Mouse (Mus musculus) c-Kit-positive CD71-positive TER-119-negative erythroid progenitor cells, embryonic 14.5 days (primary cell): ENCODE measurements around the gene Nup54.
A peak's percentile ranks its signal among the peaks of the same experiment; 100 is the strongest.

Source experiments
- DNase-seq: peaks from one replicate; pipeline ENCODE4 v3.0.0-alpha.2; 2013; ENCODE audit warnings: low read depth

Nup54 gene

DNA sequence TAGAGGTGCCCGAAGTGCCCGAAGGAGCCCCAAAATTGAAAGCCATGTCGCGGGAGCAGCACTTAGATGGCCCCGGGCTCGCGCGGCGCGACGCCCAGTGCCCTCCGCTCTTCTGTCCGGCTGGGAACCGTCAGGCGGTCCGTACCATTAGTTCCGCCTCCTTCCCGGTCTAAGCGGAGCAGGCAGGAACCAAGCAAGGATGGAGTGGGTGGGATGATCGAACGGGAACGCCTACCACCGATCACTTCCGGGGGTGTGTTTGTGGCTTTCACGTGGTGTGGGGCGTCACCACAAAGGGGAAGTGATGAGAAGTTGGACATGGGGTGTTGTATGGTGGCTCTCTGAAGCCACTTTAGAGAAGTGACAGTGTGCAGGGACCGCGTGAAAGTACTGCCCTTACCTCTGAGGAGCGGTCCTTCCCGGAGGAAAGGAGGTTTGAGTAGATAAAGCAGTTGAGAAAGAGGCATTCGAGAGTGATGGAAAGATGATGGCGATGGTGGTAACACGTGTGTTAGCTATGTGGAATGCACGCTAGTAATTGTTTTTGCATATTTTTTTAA lies at the start of gene Nup54:
Gene Nup54, minus strand, starts transcription at position 195 of the 560 bp plus-strand sequence.
- peak; percentile 96 for DNase-seq

DNA sequence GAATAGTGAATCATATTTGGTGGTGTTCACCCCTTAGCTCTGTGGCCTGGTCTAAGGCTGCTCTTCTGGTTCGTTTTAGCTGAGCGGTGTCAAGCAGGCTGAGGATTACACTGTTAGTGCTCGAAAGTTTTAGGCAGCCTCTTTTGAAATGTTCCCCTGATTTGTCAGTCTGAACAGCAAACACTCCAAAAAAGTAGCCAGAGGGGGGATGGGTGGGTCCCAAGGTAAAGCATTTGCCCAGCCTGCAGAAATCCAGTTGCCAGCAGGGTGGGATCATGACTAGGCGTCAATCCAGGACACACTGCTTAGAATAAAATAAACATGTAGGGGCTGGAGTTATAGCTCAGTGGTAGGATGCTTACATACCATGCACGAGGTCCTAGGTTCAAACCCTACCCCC lies 37.8 kb upstream of the Nup54 start:
- DNase-seq: no peak

DNA sequence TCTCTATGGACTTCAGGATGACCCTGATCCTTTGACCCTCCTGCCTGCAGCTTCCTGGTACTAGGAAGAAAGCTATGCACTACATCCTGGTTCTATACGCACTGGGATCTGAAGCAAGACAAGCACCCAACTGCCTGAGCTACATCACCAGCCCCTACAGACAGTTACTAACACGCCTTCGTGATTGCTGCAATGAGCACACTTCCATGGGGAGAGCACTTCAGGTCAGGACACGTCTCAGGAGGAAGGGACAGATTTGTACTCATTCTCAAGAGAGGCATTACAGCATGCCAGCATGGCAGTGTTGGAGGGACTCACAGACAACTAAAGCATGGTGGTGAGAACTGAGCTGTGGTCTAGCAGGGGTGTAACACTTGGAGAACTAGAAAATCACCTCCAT lies 36.5 kb upstream of the Nup54 start:
- DNase-seq: no peak

DNA sequence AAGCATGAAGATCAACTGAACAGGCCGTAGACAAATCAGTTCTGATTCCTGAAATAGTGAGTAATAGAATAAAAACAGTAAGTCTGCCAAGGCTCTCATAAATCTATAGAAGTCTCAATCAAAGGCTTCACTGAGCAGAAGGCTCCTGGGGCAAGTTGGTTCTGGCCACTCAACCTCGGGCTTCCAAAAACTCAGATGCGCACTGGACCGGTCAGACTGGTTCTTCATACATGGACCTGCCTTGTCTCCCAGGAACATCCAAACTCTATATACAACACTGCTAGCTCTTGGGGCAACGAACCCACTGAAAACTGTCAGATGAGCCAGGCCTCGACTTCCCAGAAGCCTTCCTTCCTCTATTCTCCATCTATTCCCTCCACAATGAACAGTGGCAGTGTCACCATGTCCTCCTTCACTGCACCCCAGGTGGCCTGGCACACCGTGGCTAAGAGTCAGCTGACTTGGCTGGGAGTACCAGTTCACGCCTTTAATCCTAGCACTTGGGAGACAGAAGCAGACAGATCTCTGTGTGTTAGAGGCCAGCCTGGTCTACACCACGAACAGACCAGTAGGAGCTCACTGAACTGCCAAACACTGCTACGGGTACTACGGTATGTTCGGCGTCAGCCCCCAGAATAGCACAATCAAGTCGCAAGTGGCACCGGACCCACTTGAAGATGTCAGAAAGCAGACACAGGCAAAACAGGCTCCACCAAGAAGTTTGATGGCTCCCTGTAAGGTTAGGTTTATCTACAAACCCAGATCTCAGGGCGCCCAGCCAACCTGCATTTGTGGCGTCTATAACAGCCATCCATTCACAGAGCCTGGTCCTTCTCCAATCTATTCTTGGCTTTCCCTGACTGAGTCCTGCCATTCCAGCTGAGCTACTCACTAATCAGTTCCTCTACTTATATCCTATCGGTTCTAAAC lies 34.4 kb upstream of the Nup54 start:
- DNase-seq: no peak

DNA sequence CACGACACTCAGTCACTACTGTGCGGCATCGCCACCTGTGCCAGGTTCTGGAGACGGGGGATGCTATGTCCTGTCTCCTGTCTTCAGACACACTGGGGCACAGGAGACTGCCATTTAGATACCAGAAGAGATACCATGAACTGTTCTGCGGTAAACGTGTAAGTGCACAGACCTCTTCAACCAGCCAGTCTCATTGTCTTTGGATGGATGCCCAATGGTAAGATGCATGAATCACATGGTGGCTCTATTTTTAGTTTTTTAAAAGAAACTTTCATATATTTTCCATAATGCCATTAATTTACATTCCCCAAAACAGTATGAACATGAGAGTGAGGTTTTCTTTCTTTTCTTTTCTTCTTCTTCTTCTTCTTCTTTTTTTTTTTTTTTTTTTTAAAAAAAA lies 33.2 kb upstream of the Nup54 start:
- no peak for DNase-seq

DNA sequence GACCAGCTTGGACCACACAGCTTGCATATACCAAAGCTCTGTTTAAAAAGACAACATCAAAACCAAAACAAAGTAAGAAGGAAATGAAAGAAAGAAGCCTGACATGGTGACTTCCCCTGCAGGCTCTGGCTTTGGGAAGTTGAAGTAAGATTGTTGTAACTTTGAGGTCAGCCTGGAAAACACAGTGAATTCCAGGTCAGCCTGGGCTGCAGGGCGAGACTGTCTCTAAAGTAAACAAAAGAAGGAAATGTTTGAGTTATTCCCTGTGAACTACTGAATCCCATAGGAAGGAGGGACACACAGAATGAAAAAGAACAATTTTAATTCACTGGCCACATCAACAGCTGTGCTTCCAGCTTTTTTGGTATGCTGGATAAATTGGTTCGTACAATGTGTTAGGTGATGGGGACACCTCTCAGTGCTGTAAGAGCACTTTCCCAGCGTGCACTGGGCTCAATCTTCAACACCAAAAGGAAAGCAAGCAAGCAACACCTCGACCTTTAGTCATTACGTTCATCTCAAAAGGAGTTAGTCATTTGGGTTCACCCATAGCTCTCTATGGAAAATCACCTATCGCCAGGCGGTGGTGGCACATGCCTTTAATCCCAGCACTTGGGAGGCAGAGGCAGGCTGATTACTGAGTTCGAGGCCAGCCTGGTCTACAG lies 32.2 kb upstream of the Nup54 start:
- DNase-seq: no peak

DNA sequence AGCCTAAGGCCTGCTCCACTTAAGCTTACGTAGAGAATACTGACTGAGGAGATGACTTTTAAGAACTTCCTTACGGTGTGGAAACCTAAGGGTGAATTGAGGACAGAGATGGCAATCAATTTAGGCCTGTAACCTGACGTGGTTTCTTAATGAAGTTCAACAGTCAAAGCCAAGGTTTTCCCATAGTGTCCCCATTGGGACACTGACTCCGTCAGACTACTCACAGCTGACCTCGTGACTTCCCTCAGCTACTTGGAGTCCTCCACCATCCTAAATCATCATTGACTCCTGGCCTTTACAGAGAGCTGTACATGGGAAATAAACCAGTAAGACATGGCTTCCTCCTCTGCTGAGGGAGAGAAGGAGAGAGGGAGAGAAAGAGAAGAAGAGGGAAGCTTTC lies 30.5 kb upstream of the Nup54 start:
- DNase-seq: no peak

DNA sequence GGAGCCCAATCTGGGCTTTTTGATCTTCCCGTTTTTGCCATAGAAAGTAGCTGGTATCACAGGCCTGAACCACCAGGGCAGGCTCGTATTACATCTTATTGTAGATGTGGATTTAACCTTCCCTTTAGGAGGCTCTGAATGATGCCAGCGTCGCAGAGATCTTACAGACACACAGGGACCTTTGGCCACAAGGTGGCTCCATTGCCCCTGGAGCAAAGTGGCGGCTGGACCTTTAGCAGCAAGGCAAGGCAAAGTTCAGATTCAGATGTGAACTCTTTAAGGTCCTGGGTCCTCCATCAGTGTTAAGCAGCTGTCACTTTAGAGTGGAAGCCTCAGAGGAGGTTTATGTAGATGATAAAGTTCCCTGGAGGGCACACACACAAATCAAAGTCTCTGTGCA lies 26.3 kb upstream of the Nup54 start:
- DNase-seq: peak; percentile 34

DNA sequence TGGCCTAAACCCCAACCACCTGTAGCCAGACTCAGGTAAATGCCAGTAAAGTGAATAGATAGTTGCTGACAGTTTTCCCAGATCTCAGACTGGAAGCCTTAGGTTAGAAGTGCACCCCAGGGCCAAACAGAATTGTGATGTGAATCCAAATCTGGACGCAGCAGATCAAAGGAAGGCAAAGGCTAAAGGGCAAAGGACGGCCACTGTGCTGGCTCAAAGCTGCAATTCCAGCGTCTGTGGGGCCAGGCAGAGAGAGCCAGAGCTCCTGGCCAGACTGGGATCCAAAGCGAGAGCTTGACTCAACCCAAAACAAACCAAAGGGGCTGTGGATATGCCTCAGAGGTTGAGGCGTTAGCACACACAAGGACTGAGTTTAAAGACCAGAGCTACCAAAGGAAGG lies 23.7 kb upstream of the Nup54 start:
- DNase-seq: no peak

DNA sequence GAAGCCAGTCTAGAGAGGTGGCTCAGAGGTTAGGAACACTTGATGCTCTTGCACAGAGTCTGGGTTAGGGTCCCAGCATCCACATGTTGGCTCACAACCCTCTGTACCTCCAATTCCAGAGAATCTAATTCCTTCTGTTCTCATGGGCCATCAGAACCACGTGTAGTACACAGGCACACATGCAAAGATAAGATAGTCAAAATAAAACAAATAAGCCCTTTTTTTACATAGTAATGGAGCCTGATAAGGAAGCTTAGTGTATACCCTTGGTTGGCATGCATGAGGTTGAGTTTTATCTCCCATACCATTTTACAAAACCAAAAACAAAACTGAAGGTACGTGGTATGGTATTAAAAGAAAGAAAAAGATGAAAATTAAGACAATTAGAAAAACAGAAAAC lies 22.4 kb upstream of the Nup54 start:
- no peak for DNase-seq

DNA sequence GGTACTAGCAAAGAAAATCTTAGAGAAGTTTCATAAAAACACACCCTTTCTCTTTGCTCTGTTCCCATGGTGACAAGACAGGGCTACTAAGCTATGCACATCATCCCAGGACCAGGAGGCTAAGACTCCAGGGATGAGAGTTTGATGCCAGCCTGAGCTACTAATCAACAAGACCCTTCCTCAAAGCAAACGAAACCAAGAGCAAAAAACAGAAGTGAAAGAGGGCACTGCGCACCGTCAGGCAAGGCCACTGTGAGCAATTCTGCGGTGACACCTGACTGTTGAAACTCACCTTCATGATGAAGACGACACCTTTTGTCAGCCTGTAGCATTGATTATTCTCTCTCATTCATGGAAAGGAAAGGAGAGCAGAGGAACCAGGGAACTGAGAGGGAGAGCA lies 17.9 kb upstream of the Nup54 start:
- DNase-seq: no peak

DNA sequence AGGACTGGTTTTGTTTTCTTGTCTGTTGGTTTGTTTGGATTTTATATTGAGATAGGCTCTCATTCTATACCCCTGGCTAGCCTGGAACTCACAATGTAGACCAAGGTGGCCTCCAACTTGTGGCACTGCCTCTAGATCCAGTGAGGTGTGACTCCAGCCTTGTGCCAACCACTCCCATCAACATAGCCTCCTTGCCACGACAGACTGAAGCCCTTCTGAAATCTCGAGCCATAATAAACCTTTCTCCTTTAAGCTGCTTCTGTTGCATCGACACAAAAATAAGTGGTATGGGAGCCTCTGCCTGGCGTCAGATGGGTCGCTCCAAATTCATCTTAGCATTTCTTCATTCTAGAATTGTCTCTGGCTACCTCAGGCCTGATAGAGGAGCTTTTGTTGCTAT lies 11.7 kb upstream of the Nup54 start:
- no peak for DNase-seq

DNA sequence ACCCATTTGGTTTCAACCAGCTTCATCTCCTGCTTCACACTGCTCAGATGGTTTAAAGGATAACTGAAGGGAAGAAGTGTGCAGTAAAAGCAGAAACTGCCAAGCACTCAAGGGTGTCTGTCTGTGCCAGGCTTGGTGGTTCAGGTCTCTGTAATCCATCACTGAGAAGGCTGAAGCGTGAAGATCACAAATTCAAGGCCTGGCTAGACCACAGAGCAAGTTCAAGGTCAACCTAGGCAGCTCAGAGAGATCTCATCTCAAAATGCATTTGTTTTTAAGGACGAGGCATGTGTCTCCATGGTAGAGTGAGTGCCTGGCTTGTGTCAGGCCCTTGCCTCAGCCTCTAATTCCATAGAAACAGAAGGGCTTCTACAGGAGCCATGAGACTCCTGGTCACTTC lies 10.0 kb upstream of the Nup54 start:
- DNase-seq: no peak

DNA sequence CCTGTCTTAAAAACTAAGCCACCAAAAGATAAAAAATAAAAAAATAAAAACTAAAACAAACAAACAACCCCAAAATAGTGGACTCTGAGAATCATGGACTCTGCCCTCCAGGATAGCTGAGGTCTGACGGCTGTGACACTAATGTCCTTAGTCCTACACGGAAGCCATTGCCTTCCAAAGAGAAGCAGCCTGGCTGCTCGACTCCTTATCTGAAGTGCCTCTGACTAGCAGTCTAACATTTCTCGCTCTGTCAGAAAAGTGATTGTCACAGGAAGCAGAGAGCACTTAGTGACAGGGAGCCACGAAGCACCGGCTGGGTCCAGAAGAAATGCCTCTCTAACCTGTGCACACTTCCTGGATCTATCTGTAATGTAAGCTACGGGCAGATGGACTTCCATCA lies 7.9 kb upstream of the Nup54 start:
- no peak for DNase-seq

DNA sequence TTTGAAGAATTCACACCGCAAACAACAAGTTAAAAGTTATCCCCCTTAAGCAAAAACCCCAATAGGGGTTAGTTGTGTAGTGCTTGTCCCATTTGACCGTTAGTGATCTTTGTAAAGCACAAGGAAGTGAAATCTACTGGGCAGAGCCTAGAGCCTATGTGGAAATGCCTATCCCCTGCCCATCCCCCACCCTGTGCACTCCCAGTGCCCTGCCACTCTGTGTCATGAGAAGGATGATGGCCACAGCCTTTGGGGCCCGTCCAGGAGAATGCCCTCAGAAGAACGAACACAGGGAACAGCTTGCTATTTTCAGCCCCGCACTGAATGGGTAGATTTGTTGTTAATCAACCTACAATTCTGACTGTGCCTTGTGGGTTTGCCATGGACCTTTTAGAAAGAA lies 6.5 kb upstream of the Nup54 start:
- DNase-seq: no peak

DNA sequence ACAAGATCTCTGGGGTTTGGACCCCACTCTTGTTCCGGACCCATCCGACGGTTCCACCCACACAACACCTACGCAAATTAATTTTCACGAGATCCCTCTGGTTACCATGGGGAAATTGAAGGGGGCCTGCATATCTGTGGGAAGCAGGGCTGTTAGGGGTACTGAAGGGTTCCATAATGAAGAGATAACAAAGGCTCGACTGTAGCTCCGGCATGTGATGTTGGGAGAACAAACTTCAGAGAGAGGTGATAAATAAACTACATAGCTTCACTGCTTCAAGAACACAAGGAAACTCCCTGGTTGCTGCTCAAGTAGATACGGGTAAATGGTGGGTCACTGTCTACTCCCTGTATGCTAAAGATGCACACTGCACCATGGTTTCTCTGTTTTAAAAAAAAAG lies 3.5 kb upstream of the Nup54 start:
- no peak for DNase-seq

DNA sequence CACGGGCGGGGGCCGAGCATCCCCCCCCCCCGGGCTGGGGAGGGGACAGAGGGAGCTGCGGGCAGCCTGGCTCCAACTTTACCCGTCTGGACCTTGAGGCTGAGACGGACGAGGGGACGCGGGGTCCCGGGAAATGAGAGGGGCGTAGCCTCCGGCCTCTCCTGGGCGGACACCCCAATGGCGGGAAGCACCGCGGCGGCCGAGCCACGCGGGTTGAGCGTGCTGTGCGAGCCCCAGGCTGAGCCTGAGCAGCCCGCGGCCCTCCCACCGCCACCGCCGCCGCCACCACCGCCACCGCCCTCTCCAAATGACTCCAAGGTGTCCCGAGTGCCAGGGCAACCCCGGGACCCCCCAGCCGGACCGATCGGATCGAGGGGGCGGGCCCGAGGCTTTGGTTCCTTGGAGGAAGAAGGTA lies 441 bp downstream of the Nup54 start:
- DNase-seq: no peak

DNA sequence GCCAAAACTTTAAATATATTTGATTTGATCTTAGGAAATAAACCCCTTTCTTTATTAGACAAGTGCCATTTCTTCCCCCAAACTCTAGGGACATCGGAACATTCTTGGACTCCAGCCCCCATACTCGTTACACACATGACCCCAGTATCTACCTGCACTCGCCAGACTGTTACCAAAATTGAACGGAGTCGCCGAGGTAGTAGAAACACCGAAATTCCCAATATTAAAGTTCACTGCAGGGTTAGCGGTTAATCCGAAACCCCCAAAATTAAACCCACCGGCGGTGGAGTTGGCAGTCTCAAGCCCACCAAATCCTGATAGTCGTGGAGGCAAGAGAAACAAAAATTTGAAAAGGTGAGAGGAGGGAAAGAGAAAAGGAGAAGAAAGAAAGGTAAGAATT lies 949 bp downstream of the Nup54 start:
- no peak for DNase-seq

DNA sequence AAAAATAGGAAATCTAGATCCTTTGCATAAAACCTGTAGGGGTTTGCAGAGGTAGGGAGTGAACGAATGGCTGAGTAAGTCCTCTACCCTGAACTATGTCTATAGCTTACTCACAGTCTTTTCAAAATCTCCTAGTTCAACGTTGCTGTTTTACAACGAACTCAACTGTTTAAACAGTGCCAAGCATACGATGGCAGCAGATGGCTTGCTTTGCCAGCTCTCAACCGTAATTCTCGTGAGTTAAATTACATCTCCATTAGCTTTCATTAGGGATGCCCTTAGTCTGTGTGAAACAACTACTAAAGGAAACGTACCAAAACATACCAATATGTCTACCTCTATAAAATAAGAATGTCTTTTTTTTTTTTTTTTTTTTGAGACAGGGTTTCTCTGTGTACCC lies 3.4 kb downstream of the Nup54 start:
- DNase-seq: no peak

DNA sequence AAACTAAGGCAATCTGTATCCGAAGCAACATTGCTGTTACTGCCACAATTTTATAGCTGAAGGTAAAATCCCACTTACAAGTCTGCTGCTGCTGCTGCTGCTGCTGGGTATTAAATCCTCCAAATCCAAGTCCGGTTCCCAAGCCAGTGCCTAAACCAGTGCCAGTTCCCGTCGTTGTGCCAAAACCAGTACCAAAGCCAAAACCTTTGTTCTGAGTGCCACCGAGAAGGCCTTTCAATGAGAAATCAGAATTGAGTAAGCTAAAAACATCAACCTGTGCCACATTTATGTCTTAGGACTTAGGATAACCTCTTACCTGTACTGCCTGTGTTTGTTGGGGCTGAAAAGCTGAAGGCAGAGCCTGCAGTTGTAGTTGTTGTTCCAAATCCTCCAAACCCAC lies 4.3 kb downstream of the Nup54 start:
- DNase-seq: no peak

DNA sequence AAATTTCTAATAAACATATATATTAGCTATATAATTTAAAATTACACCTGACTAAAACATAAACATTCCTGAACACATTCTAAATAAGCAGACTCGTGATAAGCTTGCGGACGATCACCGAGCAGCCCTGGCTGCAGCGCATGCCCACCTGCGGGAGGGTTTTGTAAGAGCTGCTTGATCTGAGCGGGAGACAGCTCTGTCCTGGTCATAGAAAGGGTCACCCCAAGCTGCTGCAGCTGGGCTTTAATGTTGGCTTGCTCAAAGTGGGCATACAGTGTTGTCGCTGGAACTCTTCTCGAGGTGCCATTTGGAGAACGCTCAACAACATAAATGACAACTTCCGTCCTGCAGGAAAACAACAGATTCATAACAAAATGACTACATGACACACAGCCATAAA lies 10.9 kb downstream of the Nup54 start:
- no peak for DNase-seq

DNA sequence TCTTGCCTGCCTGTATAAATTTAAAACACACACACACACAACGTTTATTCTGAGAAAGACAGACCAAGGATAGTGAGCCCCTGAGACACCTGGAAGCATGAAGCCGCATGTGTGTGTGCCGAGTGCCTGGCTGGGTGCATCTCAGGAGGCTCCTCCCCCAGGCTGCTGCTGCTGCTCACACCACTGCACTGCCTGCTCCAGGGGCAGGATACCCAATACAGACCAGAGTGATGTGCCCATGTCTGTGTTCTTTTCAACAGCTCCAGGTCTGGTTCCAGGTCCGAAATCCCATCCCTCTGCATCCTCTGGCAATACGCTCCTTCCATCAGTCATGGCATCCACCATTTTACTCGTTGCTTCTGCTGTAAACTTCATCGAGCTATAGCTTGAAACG lies 21.0 kb downstream of the Nup54 start:
- DNase-seq: no peak

DNA sequence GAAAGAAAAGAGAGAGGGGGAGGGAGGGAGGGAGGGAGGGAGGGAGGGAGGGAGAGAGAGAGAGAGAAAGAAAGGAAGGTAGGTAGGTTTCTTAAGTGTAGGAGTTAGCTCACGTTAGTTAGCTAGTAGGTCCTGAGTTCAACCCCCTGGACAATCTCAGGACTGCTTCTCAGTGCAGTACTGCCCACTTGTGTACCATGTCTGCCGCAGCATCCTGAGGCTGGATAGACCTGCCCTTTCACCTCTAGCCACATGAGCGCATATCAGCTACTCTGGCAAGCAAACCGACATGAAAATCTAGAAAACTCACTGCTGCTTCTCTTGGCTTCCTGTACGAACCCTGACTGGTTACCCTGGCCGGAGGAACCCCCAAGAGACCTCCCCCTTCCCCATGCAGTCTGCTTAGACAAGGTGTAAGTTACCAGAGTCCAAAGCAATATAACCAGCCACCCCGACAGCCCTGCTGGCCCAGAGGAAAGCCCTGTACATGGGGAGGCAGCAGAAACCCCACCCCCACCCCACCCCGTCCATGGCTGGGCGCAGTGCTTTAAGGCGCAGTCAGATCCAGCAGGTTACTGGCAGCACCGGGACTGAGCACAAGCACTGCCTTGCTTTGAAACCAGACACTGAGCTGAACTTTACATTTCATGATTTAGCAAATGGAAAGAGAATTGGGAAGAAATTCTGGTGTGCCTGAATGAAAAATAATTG lies 21.6 kb downstream of the Nup54 start:
- DNase-seq: no peak
